ENCODE assay signal across 9 mouse cellular contexts in the genomic region with DNA sequence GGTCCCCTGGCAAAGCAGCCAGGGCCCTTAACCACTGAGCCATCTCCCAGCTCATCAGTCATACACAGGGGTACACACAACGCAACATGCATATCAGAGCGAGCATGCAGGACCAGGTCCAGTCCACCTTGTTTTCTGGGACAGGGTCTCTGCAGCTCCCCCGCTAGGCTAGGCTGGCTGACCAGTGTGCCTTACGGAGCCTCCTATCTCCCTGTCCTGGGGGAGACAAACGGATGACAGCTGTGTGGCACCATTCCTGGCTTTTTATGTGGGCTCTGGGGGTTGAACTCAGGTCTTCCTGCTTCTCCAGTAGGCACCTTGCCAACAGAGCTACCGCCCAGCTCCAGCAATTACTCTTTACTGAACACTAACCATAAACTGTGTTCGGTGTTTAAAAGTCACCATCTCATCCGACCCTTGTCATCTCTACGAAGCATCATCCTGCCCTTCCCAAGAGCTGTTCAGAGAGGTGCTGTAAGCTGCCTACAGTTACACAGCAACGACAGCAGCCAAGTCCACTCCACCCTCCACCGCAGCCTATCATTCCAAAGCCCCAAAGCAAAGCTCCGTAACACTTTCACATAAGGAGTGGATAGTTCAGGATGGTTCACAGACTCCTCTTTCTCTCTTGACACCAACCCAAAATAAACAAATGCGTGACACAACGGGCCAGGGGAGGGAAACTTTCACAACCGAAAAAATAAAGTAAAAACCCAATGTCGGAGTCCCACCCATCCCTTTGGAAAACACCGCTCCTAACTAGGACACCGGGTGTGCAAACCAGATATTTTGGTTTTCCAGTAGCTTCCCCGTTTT. TPM values are rescaled to one million over a fixed set of nuclear protein-coding genes. Genes with fewer than 3 reads are reported as not detected.
DNase-seq lines count a peak whose midpoint lies in the region; ATAC-seq and TF ChIP-seq lines count a peak whose summit lies in the region.
"Had no signal": no experiment of that assay in that cellular context is flagged by ENCODE, and none has a peak within 500 bp of the region (broad histone marks: within the 10 kb centered on the region; RNA-seq: fewer than 3 reads in every experiment).

No protein-coding gene starts in this region.

- DNase-seq in cerebellum, adult 8-10 months = peak; percentile 36
- DNase-seq in cerebellum, adult 11 months = no peak
- peak; percentile 11 for DNase-seq in midbrain, embryonic 10.5 days (ENCODE audit: low spot score)
- no peak for DNase-seq in midbrain, embryonic 11.5 days (ENCODE audit: low spot score, missing footprints)
- DNase-seq in left cerebral cortex, adult 11 months (ENCODE audit: low spot score) = no peak
- no peak for DNase-seq in ovary, adult 18-20 months (ENCODE audit: low spot score)
- DNase-seq: lung, postnatal 4 days had no signal

- peaks cover 38% of the 10 kb centered on the region for H3K36me3 ChIP-seq in midbrain, embryonic 10.5 days
- H3K36me3 ChIP-seq in midbrain, embryonic 11.5 days (ENCODE audit: control insufficient read depth, insufficient read depth, low read length) = peaks cover 6% of the 10 kb centered on the region; the same call in 1 of the 2 replicates
- peaks cover 9% of the 10 kb centered on the region; the same call in 1 of the 2 replicates for H3K36me3 ChIP-seq in intestine, postnatal 0 days (ENCODE audit: control insufficient read depth, insufficient read depth)
- H3K36me3 ChIP-seq in stomach, embryonic 16.5 days (ENCODE audit: control insufficient read depth, insufficient read depth, low read length) = no peaks in the 10 kb centered on the region

- no peak for ATAC-seq in midbrain, embryonic 11.5 days (ENCODE audit: low FRiP score)
- no peak for ATAC-seq in intestine, postnatal 0 days
- ATAC-seq in stomach, embryonic 16.5 days (ENCODE audit: insufficient read depth, low FRiP score) = no peak

- H3K27ac ChIP-seq in midbrain, embryonic 10.5 days (replicated peaks) = 0 out of 2 replicates have a peak overlapping the region, but pooled peaks have one; percentile 38
- no peak overlapping the region for H3K27ac ChIP-seq in midbrain, embryonic 11.5 days (ENCODE audit: low read depth, low read length)
- H3K27ac ChIP-seq in intestine, postnatal 0 days (ENCODE audit: low read depth, low read length) = no peak overlapping the region
- H3K27ac ChIP-seq in stomach, embryonic 16.5 days (ENCODE audit: low read length) = 0 out of 2 replicates have a peak overlapping the region, but pooled peaks have one; percentile 95

- no peaks in the 10 kb centered on the region for H3K9me3 ChIP-seq in midbrain, embryonic 10.5 days (replicated peaks)
- H3K9me3 ChIP-seq in midbrain, embryonic 11.5 days (ENCODE audit: control insufficient read depth, low read length) = no peaks in the 10 kb centered on the region
- no peaks in the 10 kb centered on the region for H3K9me3 ChIP-seq in intestine, postnatal 0 days (ENCODE audit: control insufficient read depth)
- H3K9me3 ChIP-seq in stomach, embryonic 16.5 days (replicated peaks; ENCODE audit: control insufficient read depth, low read length) = no peaks in the 10 kb centered on the region

- H3K27me3 ChIP-seq in midbrain, embryonic 10.5 days (ENCODE audit: low read depth, poor library complexity, severe bottlenecking) = no peaks in the 10 kb centered on the region; the same call in 1 of the 2 replicates
- H3K27me3 ChIP-seq in midbrain, embryonic 11.5 days (ENCODE audit: control insufficient read depth, insufficient read depth, low read length) = no peaks in the 10 kb centered on the region
- no peaks in the 10 kb centered on the region for H3K27me3 ChIP-seq in intestine, postnatal 0 days (replicated peaks; ENCODE audit: control insufficient read depth, insufficient read depth, low read length)
- H3K27me3 ChIP-seq in stomach, embryonic 16.5 days (ENCODE audit: control insufficient read depth, insufficient read depth, low read length) = no peaks in the 10 kb centered on the region

- peak overlapping the region; percentile 92; the same call in 1 of the 2 replicates for H3K4me3 ChIP-seq in midbrain, embryonic 10.5 days
- H3K4me3 ChIP-seq in midbrain, embryonic 11.5 days (ENCODE audit: low read depth, low read length) = no peak overlapping the region; the same call in 1 of the 2 replicates
- H3K4me3 ChIP-seq in intestine, postnatal 0 days (ENCODE audit: low read depth, low read length) = no peak overlapping the region
- peak overlapping the region; percentile 77; the same call in 1 of the 2 replicates for H3K4me3 ChIP-seq in stomach, embryonic 16.5 days (replicated peaks; ENCODE audit: low read length)

- H3K9ac ChIP-seq in midbrain, embryonic 11.5 days (ENCODE audit: low read length) = no peak overlapping the region
- no peak overlapping the region for H3K9ac ChIP-seq in intestine, postnatal 0 days (ENCODE audit: low read depth, low read length)
- H3K9ac ChIP-seq in stomach, embryonic 16.5 days (ENCODE audit: low read length) = no peak overlapping the region

- WGBS in midbrain, embryonic 10.5 days = 95% methylated on average over 19 of the region's 19 CpGs
- WGBS in midbrain, embryonic 11.5 days = 90% methylated on average over 19 of the region's 19 CpGs
- 70% methylated on average over 19 of the region's 19 CpGs for WGBS in intestine, postnatal 0 days
- WGBS in stomach, embryonic 16.5 days = 74% methylated on average over 19 of the region's 19 CpGs

- no peak for TF ChIP-seq CTCF in intestine, postnatal 0 days (IDR thresholded peaks at IDR 0.05; ENCODE audit: low read depth)

- no peak overlapping the region for H3K4me2 ChIP-seq in midbrain, embryonic 11.5 days
- H3K4me2 ChIP-seq in intestine, postnatal 0 days (replicated peaks; ENCODE audit: low read depth) = peak overlapping the region; percentile 28
- peak overlapping the region; percentile 63 for H3K4me2 ChIP-seq in stomach, embryonic 16.5 days (ENCODE audit: low read depth, low read length)

- H3K4me1 ChIP-seq in midbrain, embryonic 10.5 days = peaks cover 74% of the 10 kb centered on the region
- peaks cover 58% of the 10 kb centered on the region for H3K4me1 ChIP-seq in midbrain, embryonic 11.5 days (ENCODE audit: control insufficient read depth, insufficient read depth, low read length)
- peaks cover 5% of the 10 kb centered on the region; the same call in 1 of the 2 replicates for H3K4me1 ChIP-seq in intestine, postnatal 0 days (replicated peaks; ENCODE audit: control insufficient read depth, insufficient read depth, low read length)
- peaks cover 60% of the 10 kb centered on the region for H3K4me1 ChIP-seq in stomach, embryonic 16.5 days (ENCODE audit: control insufficient read depth, insufficient read depth, low read length)

RNA-seq across cellular contexts. Expression of gene Vps37b, which starts 2.6 kb away (rescaled TPM):
- 58.1 and 69.2 TPM in 2 replicates for polyA plus RNA-seq in midbrain, embryonic 10.5 days (2016; fragmentation: Nextera tagmentation; extraction: Ambion mirVana)
- 45.5 and 50.7 TPM in 2 replicates for polyA plus RNA-seq in midbrain, embryonic 11.5 days (2014; fragmentation: Nextera tagmentation; extraction: Ambion mirVana)
- polyA plus RNA-seq in intestine, postnatal 0 days (2015; fragmentation: Nextera tagmentation; extraction: Ambion mirVana) = 16.7 and 17.8 TPM in 2 replicates
- polyA plus RNA-seq in stomach, embryonic 16.5 days (2015; fragmentation: Nextera tagmentation; extraction: Ambion mirVana) = 39.6 and 44.4 TPM in 2 replicates

RNA-seq across cellular contexts. Expression of gene Hip1r, which starts 56.0 kb away (rescaled TPM):
- polyA plus RNA-seq in midbrain, embryonic 10.5 days (2016; fragmentation: Nextera tagmentation; extraction: Ambion mirVana) = 6.6 and 9.2 TPM in 2 replicates
- polyA plus RNA-seq in midbrain, embryonic 11.5 days (2014; fragmentation: Nextera tagmentation; extraction: Ambion mirVana) = 4.6 and 5.2 TPM in 2 replicates
- polyA plus RNA-seq in intestine, postnatal 0 days (2015; fragmentation: Nextera tagmentation; extraction: Ambion mirVana) = 18.3 and 22.6 TPM in 2 replicates
- 31.2 and 35.2 TPM in 2 replicates for polyA plus RNA-seq in stomach, embryonic 16.5 days (2015; fragmentation: Nextera tagmentation; extraction: Ambion mirVana)

Comparison
In these comparisons a context has a peak if more than half of its experiments do, and no peak if none do; other contexts are left out.
1. DNase-seq: peak in cerebellum, adult 8-10 months (single experiment) and midbrain, embryonic 10.5 days (single experiment); none in cerebellum, adult 11 months (single experiment), midbrain, embryonic 11.5 days (single experiment), left cerebral cortex, adult 11 months (single experiment) and ovary, adult 18-20 months (single experiment).
2. H3K27ac ChIP-seq: peak in midbrain, embryonic 10.5 days (single experiment) and stomach, embryonic 16.5 days (single experiment); none in midbrain, embryonic 11.5 days (single experiment) and intestine, postnatal 0 days (single experiment).
3. H3K4me3 ChIP-seq: peak in midbrain, embryonic 10.5 days (single experiment) and stomach, embryonic 16.5 days (single experiment); none in midbrain, embryonic 11.5 days (single experiment) and intestine, postnatal 0 days (single experiment).